Mouse (Mus musculus) gastrocnemius, postnatal 10 days (tissue): Measurements from ENCODE around the gene Dctn1. TPM values are rescaled to one million over a fixed set of nuclear protein-coding genes. Genes with fewer than 3 reads are reported as not detected.
A peak's percentile ranks its signal among the peaks of the same experiment; 100 is the strongest.

ENCODE experiments used
- DNase-seq: peaks from one replicate; pipeline ENCODE4 v3.0.0; 2021; ENCODE audit warnings: mixed read lengths
- long read RNA-seq, 2 experiments: library from polyadenylated mRNA; stranded (forward); transcript quantifications; one replicate each; pipeline ENCODE4 v2.0.0; 2021
- total RNA-seq, 2 experiments: library from RNA; stranded (reverse); gene quantifications; 2 replicates each; pipeline ENCODE4 v1.2.3; 2021

Dctn1 gene
- 100 to 1,000 TPM; 126 to 132 TPM for total RNA-seq
- long read RNA-seq, experiment 1, full-length matches to known transcripts: 166 of 502 reads
- long read RNA-seq, experiment 1, partial matches to known transcripts: 76 of 502 reads
- long read RNA-seq, experiment 1, other reads (novel, unspliced or antisense): 260 of 502 reads
- long read RNA-seq, experiment 2, full-length matches to known transcripts: 163 of 415 reads
- long read RNA-seq, experiment 2, partial matches to known transcripts: 70 of 415 reads
- long read RNA-seq, experiment 2, other reads (novel, unspliced or antisense): 182 of 415 reads

DNA sequence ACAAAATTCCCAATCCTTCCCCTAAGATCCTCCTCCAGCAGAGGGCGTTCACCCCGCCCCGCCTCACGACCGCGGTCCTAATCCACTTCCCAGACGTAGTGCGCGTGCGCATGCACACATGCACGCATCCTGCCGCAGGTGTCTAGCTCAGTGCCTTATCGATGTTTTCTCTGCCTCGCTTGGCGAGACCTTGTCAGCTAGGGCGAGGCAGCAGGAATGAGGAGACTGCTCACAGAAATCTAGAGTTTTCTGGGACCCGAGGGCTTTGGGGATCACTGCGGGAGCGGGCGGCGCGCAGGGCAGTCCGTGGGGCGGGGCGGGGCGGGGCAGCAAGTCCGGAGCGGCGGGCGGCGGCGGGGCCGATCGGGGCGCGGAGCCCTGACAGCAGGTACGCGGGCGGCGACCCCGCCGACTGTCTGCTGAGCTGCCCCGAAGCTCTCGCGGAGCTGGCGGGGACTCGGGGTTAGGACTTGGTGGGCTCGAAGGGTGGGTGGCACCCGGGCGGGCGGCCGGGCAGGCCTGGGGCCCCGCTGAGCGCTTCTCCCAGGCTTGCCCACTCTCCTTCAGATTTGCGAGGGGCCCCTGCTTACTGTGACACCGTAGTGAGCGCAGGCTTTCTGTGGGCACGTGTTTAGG is at the start of gene Dctn1:
Dctn1 (plus strand) TSS at position 314 of the 636 bp plus-strand sequence.
- DNase-seq: peak; percentile 96

DNA sequence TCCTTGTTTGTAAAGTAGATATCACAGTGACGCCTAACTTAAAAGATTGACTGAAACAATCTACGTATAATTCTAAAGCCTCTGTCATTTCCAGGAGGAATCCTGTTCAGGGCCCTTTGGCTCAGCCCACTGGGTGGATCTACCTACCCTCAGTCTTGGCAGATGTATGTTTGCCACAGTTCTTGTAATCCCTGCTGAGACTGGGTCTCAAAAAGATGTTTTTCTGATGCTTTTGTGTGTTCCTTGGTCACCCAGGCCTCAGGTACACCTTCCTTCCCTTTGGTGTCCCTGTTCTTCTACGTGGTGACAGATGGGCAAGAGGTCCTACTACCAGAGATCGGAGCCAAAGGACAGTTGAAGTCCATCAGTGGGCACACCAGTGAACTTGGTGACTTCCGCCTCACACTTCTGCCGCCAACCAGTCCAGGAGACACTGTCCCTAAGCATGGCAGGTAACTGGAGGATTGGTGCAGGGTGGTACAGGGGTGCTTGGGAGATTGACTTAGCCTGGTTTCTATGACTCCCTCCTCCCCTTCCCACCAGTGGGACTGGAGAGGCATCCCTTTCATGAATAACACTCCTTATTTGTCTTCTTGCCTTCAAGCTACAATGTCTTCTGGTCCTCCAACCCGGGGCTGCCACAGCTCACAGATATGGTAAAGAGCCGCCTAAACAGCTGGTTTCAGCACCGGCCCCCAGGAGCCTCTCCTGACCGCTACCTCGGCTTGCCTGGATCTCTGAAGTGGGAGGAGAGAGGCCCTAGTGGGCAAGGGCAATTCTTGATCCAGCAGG is 49.2 kb upstream of the Dctn1 start:
- DNase-seq: no peak

GRCm38 (mm10) chr6:83117165-83117438 is 48.6 kb upstream of the Dctn1 start:
- DNase-seq: no peak

GRCm38 (mm10) chr6:83117616-83118015 is 48.1 kb upstream of the Dctn1 start:
- DNase-seq: no peak

DNA sequence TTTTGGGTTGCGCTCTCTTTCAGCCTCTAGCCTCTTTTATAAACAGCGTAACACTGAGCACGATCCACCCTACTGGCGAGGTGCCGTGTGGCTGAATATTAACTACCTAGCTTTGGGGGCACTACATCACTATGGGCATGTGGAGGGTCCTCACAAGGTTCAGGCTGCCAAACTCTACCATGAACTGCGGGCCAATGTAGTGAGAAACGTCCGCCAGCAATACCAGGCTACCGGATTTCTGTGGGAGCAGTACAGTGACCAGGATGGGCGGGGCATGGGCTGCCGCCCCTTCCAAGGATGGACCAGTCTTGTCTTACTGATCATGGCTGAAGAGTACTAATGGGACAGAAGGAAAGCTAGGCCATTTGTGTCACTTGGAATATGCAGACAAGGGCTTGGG is 47.4 kb upstream of the Dctn1 start:
- DNase-seq: no peak

GRCm38 (mm10) chr6:83118825-83119733 is 46.6 kb upstream of the Dctn1 start:
- DNase-seq: no peak

DNA sequence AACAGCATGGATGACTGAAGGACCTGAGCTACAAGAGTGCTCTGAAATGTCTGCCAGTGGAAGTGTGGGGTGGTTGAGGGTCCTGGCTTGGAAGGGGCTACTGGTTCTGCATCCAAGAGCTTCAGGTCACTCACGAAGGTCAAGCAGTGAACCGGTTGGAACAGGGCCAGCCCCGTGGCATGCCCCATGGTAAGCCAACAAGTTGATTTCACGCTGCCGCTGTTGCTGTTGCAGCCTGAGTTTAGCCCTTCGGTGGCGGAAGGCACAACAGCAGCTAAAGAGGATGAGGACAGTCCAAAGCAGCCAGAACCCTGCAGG is 46.0 kb upstream of the Dctn1 start:
- no peak for DNase-seq

DNA sequence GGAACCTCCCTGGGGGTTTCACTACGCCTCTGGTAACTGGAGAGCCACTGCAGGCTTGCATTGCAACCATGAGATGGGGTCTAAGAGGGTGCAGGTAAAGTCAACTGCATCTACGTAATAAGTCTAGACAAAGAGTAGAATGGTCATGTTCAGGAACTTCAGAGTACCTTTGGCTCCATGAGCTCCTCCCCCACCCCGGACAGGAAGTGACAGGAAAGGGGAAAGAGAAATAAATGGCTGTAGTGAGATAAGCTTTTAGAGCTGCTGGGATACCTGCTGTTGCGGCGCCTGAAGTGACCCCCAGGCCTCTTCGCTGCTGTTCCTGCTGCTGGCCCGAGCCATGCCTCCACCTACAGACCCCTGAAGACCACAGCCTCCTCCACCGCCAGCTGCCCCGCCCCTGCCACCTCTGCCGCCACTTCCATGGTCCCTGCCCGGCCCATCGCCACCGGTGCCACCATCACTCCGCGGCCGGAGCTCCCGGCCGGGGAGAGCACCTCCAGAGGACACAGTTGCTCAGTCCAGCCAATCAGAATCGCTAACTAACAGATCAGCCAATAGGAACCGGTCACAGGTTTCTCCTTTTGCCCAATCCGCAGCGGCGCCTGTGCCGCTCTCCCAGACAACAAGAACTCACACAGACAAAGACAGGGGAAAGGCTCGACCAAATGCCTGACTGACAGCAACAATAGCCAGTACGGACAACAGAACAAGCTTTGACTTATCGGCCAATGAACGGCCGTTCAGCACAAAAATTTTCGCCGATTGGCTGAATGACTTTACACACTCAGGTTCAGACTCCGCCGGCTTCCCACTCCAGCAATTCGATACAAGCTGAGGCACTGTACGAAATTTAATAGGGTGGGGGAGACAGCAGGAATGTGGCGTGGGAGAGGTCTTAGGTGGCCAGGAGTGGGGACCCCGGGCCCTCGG is 44.5 kb upstream of the Dctn1 start, which contains the start of gene Wbp1:
Wbp1 (minus strand) TSS at position 630 of the 933 bp plus-strand sequence.
- peak; percentile 77 for DNase-seq

DNA sequence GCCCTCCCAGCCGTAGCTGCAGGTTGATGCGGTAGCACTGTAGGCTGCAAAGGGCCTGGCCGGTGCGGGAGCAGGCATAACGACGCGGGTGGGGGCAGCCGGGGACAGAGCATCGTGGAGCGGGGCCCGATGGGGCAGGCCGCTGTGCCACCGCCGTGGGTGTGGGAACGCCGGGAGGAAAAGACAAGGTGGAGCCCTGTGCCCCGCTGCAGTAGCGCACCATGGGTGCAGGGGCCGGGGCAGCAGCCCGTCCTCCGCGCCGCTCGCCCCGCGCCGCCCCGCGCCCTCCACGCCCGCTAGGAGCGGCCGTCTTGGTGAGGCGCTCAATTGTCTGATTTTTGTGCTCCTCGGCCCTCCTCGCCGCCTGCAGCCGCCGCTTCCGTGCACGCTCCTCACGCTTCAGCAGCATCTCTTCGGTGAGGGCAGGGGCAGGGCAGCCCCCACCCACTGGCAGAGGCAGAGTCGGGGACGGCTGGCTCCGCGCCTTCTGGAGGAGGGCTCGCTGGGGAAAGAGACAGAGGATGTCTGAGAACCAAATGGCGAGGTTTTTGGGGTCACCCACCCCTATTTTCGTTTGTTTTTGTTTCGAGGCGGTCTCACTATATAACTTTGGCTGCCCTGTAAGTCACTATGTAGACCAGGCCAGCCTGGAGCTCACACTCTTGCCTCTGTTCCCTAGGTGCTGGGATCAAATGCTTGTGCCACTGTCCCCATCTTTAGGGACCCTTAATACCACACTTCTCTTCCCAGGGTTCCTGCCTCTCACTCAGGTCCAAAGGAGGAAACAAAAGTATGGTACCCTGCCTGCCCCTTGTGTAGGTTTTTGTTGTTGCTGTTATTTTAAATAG is 43.6 kb upstream of the Dctn1 start:
- peak; percentile 64 for DNase-seq

DNA sequence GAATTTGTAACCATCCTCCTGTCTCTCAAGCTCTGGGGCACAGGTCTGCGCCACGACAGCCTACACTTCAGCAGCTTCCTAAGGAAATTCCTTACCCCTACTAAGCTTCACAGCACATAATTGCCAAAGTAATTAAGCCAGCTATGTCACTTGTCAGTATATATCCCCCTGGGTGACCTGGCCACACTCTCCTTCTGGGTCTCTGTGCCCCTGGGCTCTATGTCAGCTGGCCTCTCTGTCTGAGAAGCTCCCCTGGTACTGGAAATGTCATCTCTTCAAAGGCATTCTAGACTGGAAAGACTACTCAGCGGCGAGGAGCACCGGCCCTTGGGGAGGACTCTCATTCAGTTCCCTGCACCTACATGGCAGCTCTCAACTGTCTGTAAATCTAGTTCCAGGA is 42.8 kb upstream of the Dctn1 start:
- DNase-seq: no peak

- DNase-seq: peak; percentile 86
These were observed 40.8 kb upstream of the Dctn1 start for GRCm38 (mm10) chr6:83124851-83125312.

GRCm38 (mm10) chr6:83125331-83125730 is 40.4 kb upstream of the Dctn1 start, which contains the start of gene Ino80b:
Gene Ino80b, minus strand, starts transcription at chr6:83125431.
- DNase-seq: no peak

DNA sequence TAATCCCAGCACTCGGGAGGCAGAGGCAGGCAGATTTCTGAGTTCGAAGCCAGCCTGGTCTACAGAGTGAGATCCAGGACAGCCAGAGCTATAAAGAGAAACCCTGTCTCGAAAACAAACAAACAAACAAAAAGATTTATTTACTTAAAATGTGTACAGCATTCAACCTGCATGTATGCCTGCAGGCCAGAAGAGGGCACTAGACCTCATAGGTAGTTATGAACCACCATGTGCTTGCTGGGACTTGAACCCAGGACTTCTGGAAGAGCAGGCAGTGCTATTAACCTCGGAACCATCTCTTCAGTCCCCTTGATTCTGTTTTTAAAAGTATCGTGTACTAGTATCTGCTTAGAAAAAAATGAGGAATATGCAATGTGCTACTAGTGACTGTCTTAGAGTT is 38.3 kb upstream of the Dctn1 start:
- no peak for DNase-seq

DNA sequence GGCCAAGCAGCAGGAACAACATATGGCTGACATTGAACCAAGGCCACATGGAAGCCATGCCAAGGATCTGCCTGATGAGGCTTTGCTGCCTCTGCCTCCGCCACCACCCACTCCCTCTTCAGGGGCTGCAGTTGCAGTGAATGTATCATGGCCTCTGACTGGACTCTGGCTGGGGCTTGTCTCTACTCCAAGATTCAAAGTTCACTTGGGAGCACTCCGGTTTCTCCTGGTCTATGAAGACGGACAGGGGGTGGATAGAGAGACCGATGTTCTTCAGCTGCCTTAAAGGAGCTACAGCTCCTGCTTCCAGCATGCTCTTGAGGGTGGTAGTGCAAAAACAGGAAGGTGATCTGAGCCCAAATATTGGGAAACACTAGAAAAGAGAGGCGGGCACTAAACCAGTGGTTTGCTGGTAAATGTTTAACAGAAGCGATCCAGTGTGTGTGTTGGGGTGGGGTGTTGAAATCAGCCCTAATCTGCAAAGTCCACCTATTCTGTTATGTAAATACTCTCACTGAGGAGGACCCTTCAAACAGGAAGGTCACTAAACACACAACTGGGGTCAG is 34.2 kb upstream of the Dctn1 start:
- peak; percentile 2 for DNase-seq

- DNase-seq: no peak
These were observed 33.4 kb upstream of the Dctn1 start for GRCm38 (mm10) chr6:83132176-83132919.

GRCm38 (mm10) chr6:83134226-83134625 is 31.5 kb upstream of the Dctn1 start:
- no peak for DNase-seq

DNA sequence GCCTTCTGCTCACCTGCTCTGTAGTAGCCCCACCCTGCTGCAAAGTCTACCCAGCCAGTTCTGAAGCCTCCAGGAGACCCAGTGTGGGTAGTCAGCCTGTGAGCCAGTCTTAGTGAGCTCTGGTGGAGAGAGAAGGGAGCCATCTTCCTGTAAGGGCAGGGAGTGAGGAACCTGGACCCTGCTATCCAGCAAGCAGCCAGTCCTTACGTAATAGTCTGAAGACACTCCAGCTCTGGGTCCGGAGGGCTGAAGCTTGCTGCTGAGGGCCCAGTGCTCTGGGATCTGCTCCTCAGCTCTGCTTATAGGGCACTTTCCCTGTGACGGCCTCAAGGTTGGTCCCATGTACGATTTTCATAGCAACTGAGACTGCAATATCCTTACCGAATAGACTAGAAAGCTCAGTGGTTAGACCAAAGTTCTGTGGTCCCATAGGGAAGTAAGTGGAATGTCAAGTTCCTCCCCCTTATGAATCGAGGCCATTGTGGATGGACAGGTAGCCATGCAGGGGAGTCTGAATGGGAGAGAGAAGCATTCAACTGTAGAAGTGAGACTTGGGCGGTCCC is 30.7 kb upstream of the Dctn1 start, which contains the start of gene Rtkn:
Rtkn (plus strand) TSS at position 513 of the 563 bp plus-strand sequence.
- DNase-seq: no peak

DNA sequence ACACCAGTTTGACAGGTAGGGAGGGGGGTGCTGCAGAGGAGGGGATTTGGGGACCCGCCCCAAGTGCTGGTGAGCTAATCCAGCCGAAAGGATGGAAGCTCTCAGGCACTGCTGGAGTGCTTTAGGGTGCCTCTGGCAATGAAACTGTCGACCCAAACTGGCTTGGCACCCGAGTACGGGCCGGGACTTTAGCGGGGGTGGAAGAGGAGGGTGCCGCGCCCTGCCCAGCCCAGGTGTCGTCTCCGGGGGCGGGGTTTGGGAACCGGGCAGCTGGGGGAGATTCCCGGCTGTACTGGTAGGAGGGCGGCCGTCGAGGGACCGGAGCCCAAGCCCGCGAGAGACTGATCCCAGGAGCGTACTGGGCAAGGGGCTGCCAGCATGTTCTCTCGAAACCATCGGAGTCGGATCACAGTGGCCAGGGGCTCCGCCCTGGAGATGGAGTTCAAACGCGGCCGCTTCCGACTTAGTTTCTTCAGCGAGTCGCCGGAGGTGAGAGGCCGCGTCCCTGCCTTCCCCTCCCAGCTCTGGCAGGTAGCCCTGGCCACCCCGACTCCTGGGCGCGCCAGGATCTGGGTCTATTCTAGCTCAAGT is 30.1 kb upstream of the Dctn1 start:
- peak; percentile 66 for DNase-seq
